Mouse (Mus musculus) stomach, postnatal 0 days (tissue): ENCODE results near the gene Fam174b. TPM values are rescaled to one million over a fixed set of nuclear protein-coding genes. Genes with fewer than 3 reads are reported as not detected.
A peak's percentile ranks its signal among the peaks of the same experiment; 100 is the strongest.

Source experiments
- ATAC-seq: fragments of 200-750 bp; cut with Nextera tagmentation; 2 replicates; pipeline ENCODE4 v1.8.0; 2017; ENCODE audit not compliant: low FRiP score, low TSS enrichment
- DNase-seq: peaks from one replicate; pipeline ENCODE4 v3.0.0-alpha.2; 2016; ENCODE audit warnings: low spot score
- H3K27ac ChIP-seq: fragments of 300-500 bp; sonication (generic); replicated peaks from 2 replicates; pipeline ENCODE4 v1.5.1; 2014; ENCODE audit warnings: mild to moderate bottlenecking, control low read depth
- H3K27me3 ChIP-seq: fragments of 300-500 bp; sonication (generic); 2 replicates; pipeline ENCODE4 v1.6.1; 2014; ENCODE audit warnings: low read length; ENCODE audit not compliant: control insufficient read depth, insufficient read depth
- H3K36me3 ChIP-seq: fragments of 300-500 bp; sonication (generic); 2 replicates; pipeline ENCODE4 v1.6.1; 2014; ENCODE audit warnings: low read length, mixed read lengths; ENCODE audit not compliant: control insufficient read depth, insufficient read depth
- H3K4me1 ChIP-seq: fragments of 300-500 bp; sonication (generic); replicated peaks from 2 replicates; pipeline ENCODE4 v1.6.1; 2014; ENCODE audit warnings: antibody characterized with exemption; ENCODE audit not compliant: control insufficient read depth, insufficient read depth
- H3K4me2 ChIP-seq: fragments of 300-500 bp; sonication (generic); replicated peaks from 2 replicates; pipeline ENCODE4 v1.6.1; 2014; ENCODE audit warnings: low read depth, mild to moderate bottlenecking, control low read depth, moderate library complexity
- H3K4me3 ChIP-seq: fragments of 300-500 bp; sonication (generic); 2 replicates; pipeline ENCODE4 v1.5.1; 2014; ENCODE audit warnings: low read depth, low read length, control low read depth
- H3K9ac ChIP-seq: fragments of 300-500 bp; sonication (generic); 2 replicates; pipeline ENCODE4 v1.6.1; 2014; ENCODE audit warnings: mild to moderate bottlenecking, low read length, control low read depth, mixed read lengths
- H3K9me3 ChIP-seq: fragments of 300-500 bp; sonication (generic); 2 replicates; pipeline ENCODE4 v1.6.1; 2016; ENCODE audit warnings: low read length; ENCODE audit not compliant: control insufficient read depth
- CTCF ChIP-seq: IDR thresholded peaks from 2 replicates; pipeline ENCODE4 v1.5.1; 2016; ENCODE audit warnings: antibody characterized with exemption, low read depth, mild to moderate bottlenecking, moderate library complexity
- EP300 ChIP-seq: optimal IDR thresholded peaks from 2 replicates; pipeline ENCODE3; 2016; ENCODE audit warnings: antibody characterized with exemption
- WGBS: fragments of 180-500 bp; shearing (Covaris S2); extraction: QIAGEN DNeasy Blood & Tissue Kit; methylation state at CpG from one replicate; pipeline ENCODE4 v1.1.7; 2014; 5-methylcytosine and 5-hydroxymethylcytosine counted together
- polyA plus RNA-seq: library from polyadenylated mRNA; unstranded; fragments of >200 nt; fragmentation: Nextera tagmentation; extraction: Ambion mirVana; gene quantifications from 2 replicates; pipeline ENCODE4 v1.2.1, GENCODE M21; 2015

Fam174b gene
- polyA plus RNA-seq, 1 experiment from 2014 or later = 48.6 TPM

- 38% methylated on average over 10 of the region's 10 CpGs for WGBS
- no peak for DNase-seq
- Histone ChIP-seq H3K4me2 (no peak overlapping the region), H3K36me3 (no peaks in the 10 kb centered on the region), H3K4me3 (no peak overlapping the region), H3K9me3 (no peaks in the 10 kb centered on the region), H3K4me1 (no peaks in the 10 kb centered on the region), H3K27me3 (no peaks in the 10 kb centered on the region), H3K27ac (no peak overlapping the region), H3K9ac (no peak overlapping the region)
- ATAC-seq = 0 out of 2 replicates have a peak, but pooled peaks have one; percentile 42
- no peak for TF ChIP-seq EP300
- no peak for TF ChIP-seq CTCF
Measured at GRCm38 (mm10) chr7:73718031-73718430, 22.1 kb upstream of the Fam174b start.

- Histone ChIP-seq H3K36me3 (no peaks in the 10 kb centered on the region), H3K9ac (no peak overlapping the region), H3K9me3 (no peaks in the 10 kb centered on the region), H3K4me1 (no peaks in the 10 kb centered on the region), H3K27me3 (no peaks in the 10 kb centered on the region), H3K4me3 (no peak overlapping the region), H3K4me2 (no peak overlapping the region), H3K27ac (no peak overlapping the region)
- DNase-seq (no peak), ATAC-seq (no peak)
- TF ChIP-seq CTCF (no peak), EP300 (no peak)
- 18% methylated on average over 5 of the region's 5 CpGs for WGBS
Measured at GRCm38 (mm10) chr7:73718497-73719007, 21.6 kb upstream of the Fam174b start.

GRCm38 (mm10) chr7:73721046-73721445 lies 19.1 kb upstream of the Fam174b start:
- no peak for DNase-seq

GRCm38 (mm10) chr7:73721764-73722163 lies 18.3 kb upstream of the Fam174b start:
- WGBS = 83% methylated on average over 3 of the region's 3 CpGs
- H3K27me3 ChIP-seq = no peaks in the 10 kb centered on the region
- no peak overlapping the region for H3K27ac ChIP-seq
- no peak overlapping the region for H3K4me2 ChIP-seq
- no peaks in the 10 kb centered on the region for H3K4me1 ChIP-seq
- no peak for ATAC-seq
- no peak for TF ChIP-seq CTCF
- TF ChIP-seq EP300 = no peak
- H3K9ac ChIP-seq = no peak overlapping the region
- no peaks in the 10 kb centered on the region for H3K9me3 ChIP-seq
- no peak overlapping the region for H3K4me3 ChIP-seq
- H3K36me3 ChIP-seq = no peaks in the 10 kb centered on the region
- DNase-seq = no peak

More at GRCm38 (mm10) chr7:73721046-73721445, 19.1 kb upstream of the Fam174b start:
- no peak for TF ChIP-seq CTCF
- TF ChIP-seq EP300 = no peak
- 65% methylated on average over 3 of the region's 3 CpGs for WGBS
- Histone ChIP-seq H3K9me3 (no peaks in the 10 kb centered on the region), H3K4me2 (no peak overlapping the region), H3K36me3 (no peaks in the 10 kb centered on the region), H3K9ac (no peak overlapping the region), H3K4me1 (no peaks in the 10 kb centered on the region), H3K4me3 (no peak overlapping the region), H3K27ac (no peak overlapping the region), H3K27me3 (no peaks in the 10 kb centered on the region)
- ATAC-seq = no peak

- Histone ChIP-seq H3K4me2 (no peak overlapping the region), H3K27ac (no peak overlapping the region), H3K4me1 (no peaks in the 10 kb centered on the region), H3K27me3 (no peaks in the 10 kb centered on the region), H3K36me3 (no peaks in the 10 kb centered on the region), H3K9ac (no peak overlapping the region), H3K4me3 (no peak overlapping the region), H3K9me3 (no peaks in the 10 kb centered on the region)
- ATAC-seq = no peak
- no peak for DNase-seq
- 30% methylated on average over 7 of the region's 7 CpGs for WGBS
- TF ChIP-seq CTCF = no peak
- TF ChIP-seq EP300 = no peak
Measured at GRCm38 (mm10) chr7:73729913-73730312, 10.2 kb upstream of the Fam174b start.

- Histone ChIP-seq H3K36me3 (no peaks in the 10 kb centered on the region), H3K9ac (no peak overlapping the region), H3K4me3 (no peak overlapping the region), H3K4me2 (no peak overlapping the region), H3K27ac (no peak overlapping the region), H3K9me3 (no peaks in the 10 kb centered on the region), H3K27me3 (no peaks in the 10 kb centered on the region), H3K4me1 (no peaks in the 10 kb centered on the region)
- DNase-seq (no peak), ATAC-seq (peak; percentile 42; the same call in 1 of the 2 replicates)
- TF ChIP-seq CTCF = no peak
- TF ChIP-seq EP300 = no peak
- WGBS = 41% methylated on average over 10 of the region's 10 CpGs
Measured at GRCm38 (mm10) chr7:73730430-73731022, 9.6 kb upstream of the Fam174b start.
